Mouse (Mus musculus) liver (tissue): ENCODE data around the gene BC052040.

ENCODE experiments used
- DNase-seq: peaks from one replicate; pipeline ENCODE4 v3.0.0-alpha.2; 2020; ENCODE audit warnings: mixed read lengths

BC052040 gene

GRCm38 (mm10) chr2:115581241-115581988 is at the start of gene BC052040:
Gene BC052040, plus strand, starts transcription at chr2:115581716.
- peak; percentile 92 for DNase-seq

DNA sequence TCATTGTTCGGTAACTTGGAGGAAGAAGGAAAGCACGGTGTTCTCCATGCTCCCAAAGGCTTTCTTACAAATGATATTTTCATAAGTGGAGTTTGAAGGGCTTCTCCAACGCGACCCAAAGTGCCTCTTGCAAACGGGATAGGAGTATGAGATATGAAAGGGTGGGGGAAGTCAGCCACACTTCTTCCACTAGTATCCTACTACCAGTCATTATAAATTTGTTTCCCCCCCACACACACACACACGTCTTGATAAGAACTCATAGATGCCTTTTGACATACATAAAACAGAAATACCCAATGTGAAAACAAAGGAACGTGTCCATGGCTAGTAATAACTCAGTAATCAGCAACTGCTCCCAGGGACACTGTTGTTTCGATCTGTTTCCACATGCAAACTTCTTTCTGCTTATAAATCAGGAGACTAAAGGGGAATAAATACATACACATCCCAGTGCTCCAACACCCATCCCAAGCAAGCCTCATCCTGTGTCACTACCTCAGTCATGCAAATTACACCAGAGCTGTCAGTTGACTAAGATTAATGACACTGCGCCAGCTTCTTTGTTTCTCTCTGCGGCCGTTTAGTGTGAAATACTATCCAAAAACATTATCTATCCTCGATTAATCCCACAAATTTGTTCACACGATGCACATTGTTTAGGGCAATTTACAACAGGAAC is 43.4 kb upstream of the BC052040 start:
- DNase-seq: no peak

DNA sequence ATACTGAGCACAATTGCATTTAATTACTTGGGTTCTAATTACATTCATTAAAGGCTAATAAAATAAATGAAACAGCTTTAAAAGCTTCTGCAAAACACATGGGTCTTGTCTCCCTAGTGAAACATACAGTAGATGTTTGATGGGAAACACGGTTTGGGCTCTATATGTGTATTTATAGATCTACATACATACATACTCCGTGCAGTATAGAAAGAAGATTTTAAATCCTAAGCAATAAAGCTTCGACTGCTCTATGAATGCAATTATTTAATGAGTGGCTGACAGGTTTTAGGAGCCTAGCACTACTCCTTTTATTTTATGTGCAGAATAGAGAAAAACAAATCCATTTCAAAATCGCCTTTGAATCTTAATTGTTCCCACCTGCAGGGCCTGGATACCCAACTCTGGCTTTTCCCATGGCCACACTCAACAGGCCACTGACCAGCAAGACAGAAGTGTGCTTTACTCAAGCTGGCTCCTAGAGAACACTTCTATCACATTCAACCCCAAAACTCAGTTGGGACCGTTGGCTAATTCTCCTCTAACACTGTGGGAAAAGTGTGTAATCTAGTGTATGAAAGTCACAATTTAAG is 42.7 kb upstream of the BC052040 start:
- no peak for DNase-seq

GRCm38 (mm10) chr2:115539731-115540130 is 41.8 kb upstream of the BC052040 start:
- no peak for DNase-seq

DNA sequence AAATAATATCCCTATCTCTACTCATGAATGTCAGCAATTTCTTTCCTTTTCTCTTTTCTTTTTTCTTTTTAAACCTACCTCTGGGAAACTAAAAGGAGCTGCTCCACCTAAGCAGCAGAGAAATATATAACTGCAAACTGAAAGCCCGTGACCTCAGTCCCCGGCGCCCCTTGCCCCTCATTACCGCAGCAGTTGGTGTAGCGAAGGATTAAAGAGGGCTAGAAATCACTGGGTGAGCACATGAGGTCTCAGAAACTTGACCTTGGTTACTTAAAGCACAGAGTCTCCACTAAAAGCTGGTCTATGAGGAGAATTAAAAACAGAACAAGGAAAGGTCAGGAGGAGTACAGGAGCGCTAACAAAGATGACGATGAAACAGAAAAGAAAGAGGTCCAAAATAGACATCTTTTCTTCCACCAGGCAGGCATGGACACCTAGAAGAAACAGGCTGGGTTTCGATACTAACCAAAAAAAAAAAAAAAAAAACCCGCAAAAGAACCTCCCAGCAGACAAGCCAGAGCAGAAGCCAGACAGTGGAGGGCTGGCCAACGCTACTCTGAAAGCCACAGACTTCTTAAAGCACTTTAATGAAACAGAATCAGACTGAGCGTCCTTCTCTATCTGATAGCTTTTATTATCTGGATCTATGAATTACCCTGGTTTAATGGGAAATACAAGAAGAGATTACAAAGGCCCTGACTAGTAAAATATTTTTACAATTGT is 39.0 kb upstream of the BC052040 start:
- DNase-seq: no peak

DNA sequence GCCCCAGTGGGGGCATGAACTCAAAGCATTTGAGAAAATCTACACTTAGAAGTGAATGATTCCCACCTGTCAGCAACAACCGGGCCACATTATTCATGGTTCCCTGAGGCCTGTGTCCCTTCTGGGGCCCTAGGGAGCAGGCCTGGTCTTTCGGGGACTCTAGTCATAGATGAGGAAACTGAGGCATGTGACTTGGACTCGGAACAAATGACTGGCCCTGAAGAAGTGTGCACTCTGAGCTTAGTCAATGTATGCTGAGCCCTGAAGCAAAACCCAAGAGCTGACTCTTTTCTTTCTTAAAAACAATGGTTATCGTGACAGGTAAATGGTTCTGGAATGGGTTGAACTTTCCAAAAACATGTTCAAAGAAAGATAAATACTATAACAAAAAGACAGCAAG is 38.3 kb upstream of the BC052040 start:
- DNase-seq: no peak

- DNase-seq: no peak
Measured at GRCm38 (mm10) chr2:115551901-115552300, 29.6 kb upstream of the BC052040 start.

DNA sequence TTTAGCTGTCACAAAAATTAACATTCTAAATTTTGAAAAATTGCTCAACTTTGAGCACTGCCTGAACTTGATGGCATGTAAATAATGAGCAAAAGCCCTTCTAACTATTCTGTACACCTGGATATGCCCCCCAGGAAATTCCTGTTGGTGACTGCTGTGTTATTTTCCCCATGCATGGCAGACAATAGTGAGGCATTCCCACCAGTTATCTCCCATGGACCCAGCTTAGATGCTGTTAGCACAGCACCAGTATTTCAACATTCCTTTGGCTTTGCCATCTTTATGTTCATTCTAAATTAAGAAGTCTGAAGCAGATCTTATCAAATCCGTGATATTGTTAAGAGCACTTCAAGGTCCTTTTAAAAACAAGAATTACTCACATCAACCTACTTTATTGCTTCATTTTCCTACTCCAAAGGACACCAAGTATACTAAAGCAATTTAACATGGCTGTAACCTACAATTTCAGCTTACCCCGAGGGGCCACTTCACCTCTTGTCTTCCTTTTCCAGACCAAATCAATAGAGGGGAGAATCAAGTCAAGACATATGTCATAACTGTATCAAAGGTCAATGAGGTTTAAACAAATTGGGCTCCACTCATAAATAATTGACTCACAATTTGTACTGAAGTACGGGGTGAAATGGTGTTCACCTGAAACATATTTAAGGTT is 19.2 kb upstream of the BC052040 start:
- DNase-seq: no peak

- DNase-seq: no peak
Measured at GRCm38 (mm10) chr2:115563436-115564093, 18.0 kb upstream of the BC052040 start.

GRCm38 (mm10) chr2:115571996-115572395 is 9.5 kb upstream of the BC052040 start:
- no peak for DNase-seq

DNA sequence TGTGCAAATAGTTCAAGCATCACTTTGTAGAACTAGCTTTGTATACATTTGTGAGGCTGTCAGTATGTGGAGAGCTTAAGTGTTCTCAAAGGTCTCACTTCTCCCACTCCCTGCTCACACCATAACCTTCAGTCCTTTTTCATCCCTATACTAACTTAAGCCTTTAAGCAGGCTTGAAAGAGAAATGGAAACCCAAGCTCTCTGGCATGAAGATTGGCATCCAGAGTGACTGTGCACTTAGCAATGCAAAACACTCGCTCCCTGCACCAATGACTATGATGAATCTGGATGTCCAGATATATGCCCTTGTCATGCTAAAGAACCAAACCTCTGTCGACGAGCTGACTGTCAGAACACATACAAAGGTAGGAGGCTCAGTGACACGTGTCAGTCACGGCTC is 6.7 kb upstream of the BC052040 start:
- DNase-seq: no peak

GRCm38 (mm10) chr2:115579171-115579900 is 2.2 kb upstream of the BC052040 start:
- peak; percentile 10 for DNase-seq

DNA sequence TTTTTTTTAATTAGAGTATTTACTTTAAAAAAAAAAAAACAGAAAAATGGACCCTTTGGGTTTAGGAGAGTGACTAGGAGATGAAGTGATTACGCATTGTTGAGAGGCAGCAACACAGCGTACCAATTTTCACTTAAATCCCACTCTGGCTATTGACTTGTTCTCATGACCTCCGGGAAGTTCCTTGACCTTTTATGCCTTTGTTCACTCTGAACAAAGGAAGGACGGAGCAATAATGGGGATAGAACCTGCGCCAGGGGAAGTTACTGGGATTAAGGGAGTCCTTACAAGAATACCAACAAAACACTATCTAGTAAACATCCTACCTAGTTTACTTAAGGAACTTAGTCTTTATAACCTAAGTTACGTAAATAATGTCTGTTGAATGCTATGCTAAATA is 1.5 kb upstream of the BC052040 start:
- no peak for DNase-seq

- no peak for DNase-seq
Measured at GRCm38 (mm10) chr2:115581989-115582608, 583 bp downstream of the BC052040 start.

DNA sequence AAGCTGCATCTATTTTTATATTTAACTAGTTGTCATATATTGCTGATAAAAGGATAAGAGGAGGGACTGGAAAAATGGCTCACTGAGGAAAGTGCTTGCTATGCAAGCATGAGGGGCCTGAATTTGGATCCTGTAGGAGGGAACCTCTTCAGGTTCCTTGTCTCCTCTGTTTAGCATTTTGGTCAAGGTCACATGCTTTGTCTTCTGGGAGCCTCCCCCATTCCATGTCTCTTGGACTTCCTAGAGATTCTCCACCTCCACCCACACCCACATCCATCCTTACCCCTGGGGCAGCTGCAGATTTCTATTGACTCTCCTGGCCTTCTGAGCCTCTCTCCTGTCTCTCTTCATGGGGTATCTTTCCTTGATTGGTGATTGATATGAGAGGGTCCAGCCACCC is 2.3 kb downstream of the BC052040 start:
- DNase-seq: no peak

DNA sequence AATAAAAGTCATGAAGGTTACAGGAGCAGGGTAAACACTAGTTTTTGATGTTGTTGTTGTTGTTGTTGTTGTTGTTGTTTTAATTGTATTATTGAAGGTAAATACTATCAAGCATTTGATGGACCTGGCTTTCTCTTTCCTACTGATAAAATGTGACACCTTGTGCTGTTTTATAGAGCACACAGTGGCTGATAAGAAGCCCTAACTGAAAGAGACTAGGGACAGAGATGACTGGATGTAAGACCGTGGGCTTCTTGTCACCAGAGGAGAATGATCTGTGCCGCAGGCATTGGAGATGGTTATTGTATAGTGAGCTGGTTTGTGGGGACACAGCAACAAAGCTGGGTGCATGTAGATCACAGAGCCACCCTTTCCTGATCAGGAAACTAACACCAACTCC is 9.1 kb downstream of the BC052040 start:
- DNase-seq: no peak

- peak; percentile 16 for DNase-seq
Measured at GRCm38 (mm10) chr2:115592651-115593119, 11.2 kb downstream of the BC052040 start.

DNA sequence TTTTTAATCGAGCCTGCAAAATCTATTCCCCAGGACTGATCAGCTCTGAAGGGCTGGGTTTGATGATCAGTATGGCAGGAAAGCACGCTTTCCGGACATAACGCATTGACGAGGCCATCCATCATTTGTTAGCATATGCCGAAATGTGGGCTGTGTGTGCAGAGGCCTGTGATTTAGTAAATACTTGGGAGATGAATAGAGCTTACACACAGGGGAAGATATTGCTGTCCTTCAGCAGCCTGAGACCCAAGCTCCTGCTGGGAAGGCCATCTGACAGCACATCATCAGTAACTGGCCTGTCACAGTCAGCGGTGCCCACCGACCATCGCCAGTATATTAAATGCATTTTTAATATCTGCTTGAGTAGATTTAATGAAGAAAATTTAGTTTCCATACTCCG is 15.5 kb downstream of the BC052040 start:
- no peak for DNase-seq

DNA sequence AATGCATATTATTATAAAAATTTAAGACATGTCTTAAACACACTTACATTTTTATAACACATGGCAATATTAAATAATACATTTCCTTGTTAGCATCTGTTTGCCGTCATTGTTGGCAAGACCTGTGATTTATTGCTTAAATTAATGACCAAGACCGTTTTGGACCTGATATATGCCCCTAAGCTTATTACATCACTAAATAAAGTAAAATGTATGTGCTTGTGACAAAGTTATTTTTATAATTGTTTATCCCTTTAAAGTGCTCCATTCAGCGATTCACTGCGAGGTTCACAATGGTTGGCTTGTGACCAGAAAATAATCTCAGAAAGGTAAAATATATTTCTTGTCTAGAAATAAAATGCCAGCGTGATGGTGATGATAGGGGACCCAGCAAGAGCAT is 16.8 kb downstream of the BC052040 start:
- DNase-seq: no peak

DNA sequence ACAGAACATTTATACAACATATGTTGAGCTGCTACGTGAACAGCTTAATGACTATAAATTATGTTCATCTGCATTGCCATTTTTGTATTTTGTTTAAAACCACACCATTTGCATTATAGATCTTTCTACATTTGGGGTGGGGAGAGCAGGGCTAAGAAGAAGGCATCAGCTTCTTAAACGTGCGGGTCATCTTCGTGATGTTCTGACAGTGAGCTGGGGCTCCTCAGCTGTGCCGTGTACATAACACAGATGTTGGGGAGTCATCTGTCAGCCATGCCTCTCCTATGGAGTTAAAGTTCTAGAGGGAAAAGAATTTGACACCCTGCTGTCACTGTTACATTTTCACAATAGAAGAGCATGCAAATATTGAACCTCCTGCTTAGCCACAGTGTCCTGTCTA is 19.2 kb downstream of the BC052040 start:
- DNase-seq: no peak

- DNase-seq: no peak
Measured at GRCm38 (mm10) chr2:115601280-115601679, 19.8 kb downstream of the BC052040 start.
